12 mouse cellular contexts compared by ENCODE assay signal in the genomic region with DNA sequence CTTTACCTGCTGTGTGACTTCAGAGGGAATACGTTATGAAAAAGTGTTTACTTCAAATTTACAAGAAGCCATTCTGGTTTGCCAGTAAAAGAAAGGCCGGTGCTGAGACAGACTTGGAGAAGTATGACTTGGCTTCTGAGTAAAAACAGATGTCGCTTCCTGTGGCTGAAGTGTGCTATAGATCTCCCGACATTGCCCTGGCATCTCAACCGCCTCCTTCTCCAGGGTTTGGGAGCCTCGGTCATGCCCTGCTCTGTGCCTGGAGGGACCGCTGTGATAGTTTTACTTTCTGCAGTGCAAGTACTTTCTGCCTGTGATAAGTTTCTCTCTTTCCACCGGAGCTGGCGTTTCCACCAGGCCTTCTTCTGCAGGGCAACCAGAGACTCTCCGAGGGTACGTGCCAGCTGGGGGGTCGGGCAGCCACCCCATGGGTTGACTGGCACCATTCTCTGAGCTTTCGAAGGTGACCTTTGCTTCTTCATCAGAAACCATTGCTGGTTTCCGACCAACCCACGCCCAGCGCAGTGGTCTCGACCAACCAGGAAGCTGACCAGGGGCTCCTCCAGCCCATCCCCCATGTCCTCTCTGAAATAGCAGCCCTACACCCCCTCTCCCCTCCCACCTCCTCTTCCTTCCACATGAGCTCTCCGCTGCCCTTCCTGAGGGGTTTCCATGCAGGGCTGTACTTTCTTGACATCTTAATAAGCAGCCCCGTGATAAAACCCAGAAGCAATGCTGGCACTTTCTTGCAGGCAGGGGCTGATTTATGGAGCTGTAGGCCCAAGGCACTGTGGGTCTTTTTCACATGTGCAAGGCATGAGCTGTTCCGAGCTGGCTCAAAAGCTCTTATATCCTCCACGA. TPM values are rescaled to one million over a fixed set of nuclear protein-coding genes. Genes with fewer than 3 reads are reported as not detected.
A peak's percentile ranks its signal among the peaks of the same experiment; 100 is the strongest.
DNase-seq lines count a peak whose midpoint lies in the region; ATAC-seq and TF ChIP-seq lines count a peak whose summit lies in the region.
"Had no signal": no experiment of that assay in that cellular context is flagged by ENCODE, and none has a peak within 500 bp of the region (broad histone marks: within the 10 kb centered on the region; RNA-seq: fewer than 3 reads in every experiment).

No protein-coding gene starts in this region.

- H3K9me3 ChIP-seq in heart, postnatal 0 days (replicated peaks; ENCODE audit: control insufficient read depth, low read length) = no peaks in the 10 kb centered on the region; the same call in 1 of the 2 replicates
- H3K9me3 ChIP-seq in embryonic facial prominence, embryonic 13.5 days = peaks cover 8% of the 10 kb centered on the region; the same call in 1 of the 2 replicates
- H3K9me3 ChIP-seq in limb, embryonic 13.5 days = peaks cover 10% of the 10 kb centered on the region
- H3K9me3 ChIP-seq in hindbrain, embryonic 12.5 days (replicated peaks) = peaks cover 8% of the 10 kb centered on the region; the same call in 1 of the 2 replicates

- 70% methylated on average over 21 of the region's 21 CpGs for WGBS in heart, postnatal 0 days
- 47% methylated on average over 21 of the region's 21 CpGs for WGBS in embryonic facial prominence, embryonic 13.5 days
- WGBS in limb, embryonic 13.5 days = 23% methylated on average over 21 of the region's 21 CpGs
- WGBS in hindbrain, embryonic 12.5 days = 80% methylated on average over 21 of the region's 21 CpGs

- no peaks in the 10 kb centered on the region for H3K36me3 ChIP-seq in heart, postnatal 0 days (replicated peaks; ENCODE audit: control insufficient read depth, insufficient read depth, low read length)
- no peaks in the 10 kb centered on the region for H3K36me3 ChIP-seq in embryonic facial prominence, embryonic 13.5 days
- H3K36me3 ChIP-seq in limb, embryonic 13.5 days = no peaks in the 10 kb centered on the region
- H3K36me3 ChIP-seq in hindbrain, embryonic 12.5 days = no peaks in the 10 kb centered on the region
- H3K36me3 ChIP-seq: midbrain, embryonic 12.5 days had no signal

- no peaks in the 10 kb centered on the region for H3K27me3 ChIP-seq in heart, postnatal 0 days (ENCODE audit: control insufficient read depth, insufficient read depth, low read length)
- H3K27me3 ChIP-seq in embryonic facial prominence, embryonic 13.5 days = no peaks in the 10 kb centered on the region
- no peaks in the 10 kb centered on the region for H3K27me3 ChIP-seq in limb, embryonic 13.5 days
- no peaks in the 10 kb centered on the region for H3K27me3 ChIP-seq in hindbrain, embryonic 12.5 days
- H3K27me3 ChIP-seq: CH12.LX; midbrain, embryonic 12.5 days had no signal

- H3K9ac ChIP-seq in heart, postnatal 0 days (replicated peaks; ENCODE audit: low read depth, low read length) = no peak overlapping the region
- 0 out of 2 replicates have a peak overlapping the region, but pooled peaks have one; percentile 36 for H3K9ac ChIP-seq in embryonic facial prominence, embryonic 13.5 days
- 0 out of 2 replicates have a peak overlapping the region, but pooled peaks have one; percentile 15 for H3K9ac ChIP-seq in limb, embryonic 13.5 days
- no peak overlapping the region for H3K9ac ChIP-seq in hindbrain, embryonic 12.5 days
- H3K9ac ChIP-seq: midbrain, embryonic 12.5 days had no signal

- ATAC-seq in heart, postnatal 0 days (ENCODE audit: insufficient read depth, low read depth) = 0 out of 2 replicates have a peak, but pooled peaks have one; percentile 30
- ATAC-seq in common myeloid progenitor, adult 5-6 weeks (replicated peaks; ENCODE audit: low read depth, poor library complexity, severe bottlenecking) = peak; percentile 48
- 0 out of 2 replicates have a peak, but pooled peaks have one; percentile 56 for ATAC-seq in embryonic facial prominence, embryonic 13.5 days (ENCODE audit: insufficient number of reproducible peaks, insufficient read depth, low FRiP score, low TSS enrichment, low read depth)
- peak; percentile 91 for ATAC-seq in limb, embryonic 13.5 days (ENCODE audit: low FRiP score, low read depth)
- ATAC-seq in hindbrain, embryonic 12.5 days (ENCODE audit: low FRiP score) = no peak

- H3K4me1 ChIP-seq in heart, postnatal 0 days (ENCODE audit: control insufficient read depth, insufficient read depth) = no peaks in the 10 kb centered on the region
- peaks cover 14% of the 10 kb centered on the region for H3K4me1 ChIP-seq in embryonic facial prominence, embryonic 13.5 days
- peaks cover 21% of the 10 kb centered on the region for H3K4me1 ChIP-seq in limb, embryonic 13.5 days
- no peaks in the 10 kb centered on the region for H3K4me1 ChIP-seq in hindbrain, embryonic 12.5 days
- H3K4me1 ChIP-seq: midbrain, embryonic 12.5 days had no signal

- H3K4me3 ChIP-seq in heart, postnatal 0 days (ENCODE audit: low read depth, low read length) = no peak overlapping the region
- no peak overlapping the region for H3K4me3 ChIP-seq in embryonic facial prominence, embryonic 13.5 days
- peak overlapping the region; percentile 11 for H3K4me3 ChIP-seq in limb, embryonic 13.5 days
- no peak overlapping the region for H3K4me3 ChIP-seq in hindbrain, embryonic 12.5 days
- H3K4me3 ChIP-seq: erythroblast, embryonic 14.5 days; midbrain, embryonic 12.5 days had no signal

- no peak for TF ChIP-seq CTCF in heart, postnatal 0 days (IDR thresholded peaks at IDR 0.05; ENCODE audit: low read depth)

- DNase-seq in heart, postnatal 0 days (ENCODE audit: low spot score) = no peak
- no peak for DNase-seq in heart, postnatal 14 days
- DNase-seq in cerebellum, adult 8-10 months = no peak
- no peak for DNase-seq in cerebellum, adult 9-10 months
- DNase-seq: gastrocnemius, postnatal 14 days had no signal

- TF ChIP-seq EP300 in heart, postnatal 0 days (IDR thresholded peaks at IDR 0.05; ENCODE audit: low read depth) = no peak

- intact Hi-C loops in heart, postnatal 14 days (cut with DNase I) = no loop called here

- H3K4me2 ChIP-seq in heart, postnatal 0 days (ENCODE audit: low read depth, low read length) = no peak overlapping the region
- peak overlapping the region; percentile 33 for H3K4me2 ChIP-seq in embryonic facial prominence, embryonic 13.5 days
- H3K4me2 ChIP-seq in limb, embryonic 13.5 days (replicated peaks) = peak overlapping the region; percentile 56
- H3K4me2 ChIP-seq in hindbrain, embryonic 12.5 days (replicated peaks) = no peak overlapping the region
- H3K4me2 ChIP-seq: midbrain, embryonic 12.5 days had no signal

- no peak overlapping the region for H3K27ac ChIP-seq in heart, postnatal 0 days (ENCODE audit: low read depth)
- peak overlapping the region; percentile 80 for H3K27ac ChIP-seq in embryonic facial prominence, embryonic 13.5 days
- peak overlapping the region; percentile 95 for H3K27ac ChIP-seq in limb, embryonic 13.5 days
- H3K27ac ChIP-seq in hindbrain, embryonic 12.5 days = no peak overlapping the region
- H3K27ac ChIP-seq: midbrain, embryonic 12.5 days had no signal

RNA-seq across cellular contexts. Expression of a gene that starts 30.4 kb away (rescaled TPM):
- total RNA-seq in heart, postnatal 0 days (2014; rRNA removed; ENCODE audit: low replicate concordance) = 17.6 and 18.7 TPM in 2 replicates
- polyA plus RNA-seq in heart, postnatal 0 days (2015; fragmentation: Nextera tagmentation; extraction: Ambion mirVana) = 22.3 and 22.5 TPM in 2 replicates
- total RNA-seq in heart, postnatal 14 days (2021) = 10 to 100 TPM; 23.6 to 24.2 TPM
- 53.5 and 69.9 TPM in 2 replicates for total RNA-seq in common myeloid progenitor, adult 5-6 weeks (2017)
- polyA plus RNA-seq in embryonic facial prominence, embryonic 13.5 days (2015; fragmentation: Nextera tagmentation; extraction: Ambion mirVana) = 36.4 and 38.3 TPM in 2 replicates
- polyA plus RNA-seq in limb, embryonic 13.5 days (2015; fragmentation: Nextera tagmentation; extraction: Ambion mirVana) = 37.9 and 42.5 TPM in 2 replicates
- 53.4 and 57.5 TPM in 2 replicates for polyA plus RNA-seq in hindbrain, embryonic 12.5 days (2016; fragmentation: Nextera tagmentation; extraction: Ambion mirVana)

RNA-seq across cellular contexts. Expression of a gene that starts 35.2 kb away (rescaled TPM):
- total RNA-seq in heart, postnatal 0 days (2014; rRNA removed; ENCODE audit: low replicate concordance) = 40.1 and 53.5 TPM in 2 replicates
- polyA plus RNA-seq in heart, postnatal 0 days (2015; fragmentation: Nextera tagmentation; extraction: Ambion mirVana) = 21.2 and 21.5 TPM in 2 replicates
- 10 to 100 TPM; 37.0 TPM for total RNA-seq in heart, postnatal 14 days (2021)
- 40.0 and 41.7 TPM in 2 replicates for total RNA-seq in common myeloid progenitor, adult 5-6 weeks (2017)
- polyA plus RNA-seq in embryonic facial prominence, embryonic 13.5 days (2015; fragmentation: Nextera tagmentation; extraction: Ambion mirVana) = 25.7 and 29.7 TPM in 2 replicates
- 23.3 and 25.3 TPM in 2 replicates for polyA plus RNA-seq in limb, embryonic 13.5 days (2015; fragmentation: Nextera tagmentation; extraction: Ambion mirVana)
- polyA plus RNA-seq in hindbrain, embryonic 12.5 days (2016; fragmentation: Nextera tagmentation; extraction: Ambion mirVana) = 17.9 and 20.6 TPM in 2 replicates

RNA-seq across cellular contexts. Expression of a gene that starts 49.8 kb away (rescaled TPM):
- total RNA-seq in heart, postnatal 0 days (2014; rRNA removed; ENCODE audit: low replicate concordance) = 113 and 152 TPM in 2 replicates
- 52.2 and 54.9 TPM in 2 replicates for polyA plus RNA-seq in heart, postnatal 0 days (2015; fragmentation: Nextera tagmentation; extraction: Ambion mirVana)
- total RNA-seq in heart, postnatal 14 days (2021) = 10 to 100 TPM; 37.2 to 38.0 TPM
- 85.5 and 98.0 TPM in 2 replicates for total RNA-seq in common myeloid progenitor, adult 5-6 weeks (2017)
- 92.6 and 100.0 TPM in 2 replicates for polyA plus RNA-seq in embryonic facial prominence, embryonic 13.5 days (2015; fragmentation: Nextera tagmentation; extraction: Ambion mirVana)
- 105 and 115 TPM in 2 replicates for polyA plus RNA-seq in limb, embryonic 13.5 days (2015; fragmentation: Nextera tagmentation; extraction: Ambion mirVana)
- polyA plus RNA-seq in hindbrain, embryonic 12.5 days (2016; fragmentation: Nextera tagmentation; extraction: Ambion mirVana) = 99.9 and 110 TPM in 2 replicates

Comparison
In these comparisons a context has a peak if more than half of its experiments do, and no peak if none do; other contexts are left out.
1. H3K27ac ChIP-seq: peak in embryonic facial prominence, embryonic 13.5 days (single experiment) and limb, embryonic 13.5 days (single experiment); none in heart, postnatal 0 days (single experiment) and hindbrain, embryonic 12.5 days (single experiment).
2. H3K4me2 ChIP-seq: peak in embryonic facial prominence, embryonic 13.5 days (single experiment) and limb, embryonic 13.5 days (single experiment); none in heart, postnatal 0 days (single experiment) and hindbrain, embryonic 12.5 days (single experiment).
3. H3K9ac ChIP-seq: peak in embryonic facial prominence, embryonic 13.5 days (single experiment) and limb, embryonic 13.5 days (single experiment); none in heart, postnatal 0 days (single experiment) and hindbrain, embryonic 12.5 days (single experiment).